Mouse (Mus musculus): Measurements from ENCODE around the gene Rab44. TPM values are rescaled to one million over a fixed set of nuclear protein-coding genes. Genes with fewer than 3 reads are reported as not detected.

Rab44 gene
- polyA plus RNA-seq, 1 experiment from 2014 or later, result 0.66 TPM

- 52% methylated on average over 5 of the region's 5 CpGs for WGBS
- Histone ChIP-seq H3K9me3 (replicated peaks) (no peaks in the 10 kb centered on the region), H3K9ac (no peak overlapping the region), H3K4me1 (replicated peaks) (peaks cover 22% of the 10 kb centered on the region), H3K36me3 (no peaks in the 10 kb centered on the region), H3K27ac (no peak overlapping the region), H3K4me2 (no peak overlapping the region), H3K4me3 (no peak overlapping the region), H3K27me3 (peaks cover 10% of the 10 kb centered on the region)
- no peak for ATAC-seq (replicated peaks; ENCODE audit: insufficient number of reproducible peaks, insufficient read depth, low FRiP score, low read depth)
These were observed 21.4 kb upstream of the Rab44 start for GRCm38 (mm10) chr17:29092497-29092896.

GRCm38 (mm10) chr17:29093110-29093952, 20.6 kb upstream of the Rab44 start:
- Histone ChIP-seq H3K4me1 (replicated peaks) (peaks cover 22% of the 10 kb centered on the region), H3K9ac (peak overlapping the region; percentile 74), H3K4me2 (peak overlapping the region; percentile 96), H3K4me3 (peak overlapping the region; percentile 62), H3K36me3 (no peaks in the 10 kb centered on the region), H3K27ac (peak overlapping the region; percentile 80; the same call in 1 of the 2 replicates), H3K9me3 (replicated peaks) (no peaks in the 10 kb centered on the region), H3K27me3 (peaks cover 10% of the 10 kb centered on the region)
- 9% methylated on average over 36 of the region's 36 CpGs for WGBS
- ATAC-seq (replicated peaks; ENCODE audit: insufficient number of reproducible peaks, insufficient read depth, low FRiP score, low read depth), result peak; percentile 81

GRCm38 (mm10) chr17:29093961-29094309, 20.0 kb upstream of the Rab44 start:
- peak overlapping the region; percentile 96 for H3K4me2 ChIP-seq

GRCm38 (mm10) chr17:29094310-29095181, 19.4 kb upstream of the Rab44 start:
- under 1% methylated on average over 71 of the region's 71 CpGs for WGBS
- H3K27ac ChIP-seq, result peak overlapping the region; percentile 80
- H3K27me3 ChIP-seq, result peaks cover 10% of the 10 kb centered on the region
- H3K9ac ChIP-seq, result peak overlapping the region; percentile 74
- H3K9me3 ChIP-seq (replicated peaks), result no peaks in the 10 kb centered on the region
- H3K4me2 ChIP-seq, result peak overlapping the region; percentile 96
- H3K4me3 ChIP-seq, result peak overlapping the region; percentile 62
- peak; percentile 50 for ATAC-seq (replicated peaks; ENCODE audit: insufficient number of reproducible peaks, insufficient read depth, low FRiP score, low read depth)
- peaks cover 22% of the 10 kb centered on the region for H3K4me1 ChIP-seq (replicated peaks)
- H3K36me3 ChIP-seq, result peaks cover 4% of the 10 kb centered on the region; the same call in 1 of the 2 replicates

More at GRCm38 (mm10) chr17:29093961-29094309, 20.0 kb upstream of the Rab44 start:
- WGBS, result 1% methylated on average over 24 of the region's 24 CpGs
- H3K4me3 ChIP-seq, result peak overlapping the region; percentile 62
- peaks cover 2% of the 10 kb centered on the region; the same call in 1 of the 2 replicates for H3K36me3 ChIP-seq
- peak overlapping the region; percentile 80 for H3K27ac ChIP-seq
- H3K4me1 ChIP-seq (replicated peaks), result peaks cover 22% of the 10 kb centered on the region
- no peaks in the 10 kb centered on the region for H3K9me3 ChIP-seq (replicated peaks)
- H3K27me3 ChIP-seq, result peaks cover 10% of the 10 kb centered on the region
- ATAC-seq (replicated peaks; ENCODE audit: insufficient number of reproducible peaks, insufficient read depth, low FRiP score, low read depth), result no peak
- peak overlapping the region; percentile 74 for H3K9ac ChIP-seq

GRCm38 (mm10) chr17:29095201-29095733, 18.7 kb upstream of the Rab44 start:
- peak; percentile 78 for ATAC-seq (replicated peaks; ENCODE audit: insufficient number of reproducible peaks, insufficient read depth, low FRiP score, low read depth)
- Histone ChIP-seq H3K9ac (peak overlapping the region; percentile 74), H3K27ac (peak overlapping the region; percentile 80), H3K4me1 (replicated peaks) (peaks cover 22% of the 10 kb centered on the region), H3K4me2 (peak overlapping the region; percentile 96), H3K36me3 (peaks cover 8% of the 10 kb centered on the region), H3K27me3 (peaks cover 10% of the 10 kb centered on the region), H3K9me3 (replicated peaks) (no peaks in the 10 kb centered on the region), H3K4me3 (peak overlapping the region; percentile 62)
- WGBS, result under 1% methylated on average over 44 of the region's 44 CpGs

- Histone ChIP-seq H3K9me3 (replicated peaks) (no peaks in the 10 kb centered on the region), H3K27me3 (peaks cover 10% of the 10 kb centered on the region), H3K4me3 (no peak overlapping the region), H3K4me1 (replicated peaks) (peaks cover 22% of the 10 kb centered on the region), H3K4me2 (0 out of 2 replicates have a peak overlapping the region, but pooled peaks have one; percentile 96), H3K9ac (no peak overlapping the region), H3K36me3 (peaks cover 8% of the 10 kb centered on the region), H3K27ac (no peak overlapping the region)
- WGBS, result 87% methylated on average over 6 of the region's 6 CpGs
- no peak for ATAC-seq (replicated peaks; ENCODE audit: insufficient number of reproducible peaks, insufficient read depth, low FRiP score, low read depth)
These were observed 17.7 kb upstream of the Rab44 start for GRCm38 (mm10) chr17:29096245-29096644.

GRCm38 (mm10) chr17:29096851-29097561, 16.9 kb upstream of the Rab44 start:
- no peak overlapping the region for H3K4me3 ChIP-seq
- 66% methylated on average over 7 of the region's 7 CpGs for WGBS
- H3K36me3 ChIP-seq, result peaks cover 8% of the 10 kb centered on the region
- H3K9ac ChIP-seq, result no peak overlapping the region
- H3K9me3 ChIP-seq (replicated peaks), result no peaks in the 10 kb centered on the region
- H3K27ac ChIP-seq, result no peak overlapping the region
- peaks cover 22% of the 10 kb centered on the region for H3K4me1 ChIP-seq (replicated peaks)
- H3K4me2 ChIP-seq, result no peak overlapping the region
- peaks cover 9% of the 10 kb centered on the region for H3K27me3 ChIP-seq
- no peak for ATAC-seq (replicated peaks; ENCODE audit: insufficient number of reproducible peaks, insufficient read depth, low FRiP score, low read depth)

- H3K9me3 ChIP-seq (replicated peaks), result no peaks in the 10 kb centered on the region
- no peak overlapping the region for H3K4me2 ChIP-seq
- H3K9ac ChIP-seq, result no peak overlapping the region
- H3K4me1 ChIP-seq (replicated peaks), result peaks cover 20% of the 10 kb centered on the region
- H3K27me3 ChIP-seq, result no peaks in the 10 kb centered on the region; the same call in 1 of the 2 replicates
- peaks cover 8% of the 10 kb centered on the region for H3K36me3 ChIP-seq
- ATAC-seq (replicated peaks; ENCODE audit: insufficient number of reproducible peaks, insufficient read depth, low FRiP score, low read depth), result no peak
- WGBS, result 94% methylated on average over 24 of the region's 24 CpGs
- no peak overlapping the region for H3K27ac ChIP-seq
- no peak overlapping the region for H3K4me3 ChIP-seq
These were observed 15.7 kb upstream of the Rab44 start for GRCm38 (mm10) chr17:29098291-29098690.

- Histone ChIP-seq H3K4me2 (no peak overlapping the region), H3K36me3 (peaks cover 8% of the 10 kb centered on the region), H3K9ac (no peak overlapping the region), H3K27ac (no peak overlapping the region), H3K9me3 (replicated peaks) (no peaks in the 10 kb centered on the region), H3K4me1 (replicated peaks) (peaks cover 12% of the 10 kb centered on the region), H3K4me3 (no peak overlapping the region), H3K27me3 (no peaks in the 10 kb centered on the region; the same call in 1 of the 2 replicates)
- WGBS, result 69% methylated on average over 8 of the region's 8 CpGs
- no peak for ATAC-seq (replicated peaks; ENCODE audit: insufficient number of reproducible peaks, insufficient read depth, low FRiP score, low read depth)
These were observed 14.9 kb upstream of the Rab44 start for GRCm38 (mm10) chr17:29099076-29099475.

GRCm38 (mm10) chr17:29100627-29101026, 13.3 kb upstream of the Rab44 start:
- 90% methylated on average over 7 of the region's 7 CpGs for WGBS
- H3K4me3 ChIP-seq, result no peak overlapping the region
- H3K9ac ChIP-seq, result no peak overlapping the region
- H3K9me3 ChIP-seq (replicated peaks), result no peaks in the 10 kb centered on the region
- peaks cover 8% of the 10 kb centered on the region for H3K36me3 ChIP-seq
- H3K4me1 ChIP-seq (replicated peaks), result peaks cover 2% of the 10 kb centered on the region; the same call in 1 of the 2 replicates
- H3K27ac ChIP-seq, result no peak overlapping the region
- H3K27me3 ChIP-seq, result no peaks in the 10 kb centered on the region; the same call in 1 of the 2 replicates
- ATAC-seq (replicated peaks; ENCODE audit: insufficient number of reproducible peaks, insufficient read depth, low FRiP score, low read depth), result no peak
- no peak overlapping the region for H3K4me2 ChIP-seq
